Mouse (Mus musculus) limb, embryonic 10.5 days (tissue): Measurements from ENCODE around the gene Kcnh1. TPM values are rescaled to one million over a fixed set of nuclear protein-coding genes. Genes with fewer than 3 reads are reported as not detected.

Experiments used
- DNase-seq: peaks from one replicate; pipeline ENCODE4 v3.0.0-alpha.2; 2017; ENCODE audit warnings: low spot score
- H3K27ac ChIP-seq: fragments of 300-500 bp; sonication (generic); 2 replicates; pipeline ENCODE4 v1.5.1; 2016; ENCODE audit warnings: mild to moderate bottlenecking
- H3K27me3 ChIP-seq: fragments of 300-500 bp; sonication (generic); 2 replicates; pipeline ENCODE4 v1.6.1; 2016; ENCODE audit warnings: low read depth, mild to moderate bottlenecking; ENCODE audit not compliant: poor library complexity, severe bottlenecking
- H3K36me3 ChIP-seq: fragments of 300-500 bp; sonication (generic); 2 replicates; pipeline ENCODE4 v1.6.1; 2016; ENCODE audit warnings: mild to moderate bottlenecking, moderate library complexity
- H3K4me1 ChIP-seq: fragments of 300-500 bp; sonication (generic); 2 replicates; pipeline ENCODE4 v1.6.1; 2016
- H3K4me3 ChIP-seq: fragments of 300-500 bp; sonication (generic); 2 replicates; pipeline ENCODE4 v1.5.1; 2016; ENCODE audit warnings: mild to moderate bottlenecking, moderate library complexity
- H3K9me3 ChIP-seq: fragments of 300-500 bp; sonication (generic); replicated peaks from 2 replicates; pipeline ENCODE4 v1.6.1; 2016; ENCODE audit warnings: mild to moderate bottlenecking
- WGBS: fragments of 180-500 bp; shearing (Covaris S2); methylation state at CpG from one replicate; pipeline ENCODE4 v1.1.7; 2016; 5-methylcytosine and 5-hydroxymethylcytosine counted together
- polyA plus RNA-seq: library from polyadenylated mRNA; unstranded; fragments of >200 nt; fragmentation: Nextera tagmentation; extraction: Ambion mirVana; gene quantifications from 2 replicates; pipeline ENCODE4 v1.2.1, GENCODE M21; 2016

Kcnh1 gene
- 0.01 and 0.04 TPM in 2 replicates for polyA plus RNA-seq

GRCm38 (mm10) chr1:192190508-192191321, at the start of gene Kcnh1:
Gene Kcnh1 (plus strand): TSS chr1:192190774.
- H3K27me3 ChIP-seq, result peaks cover 56% of the 10 kb centered on the region

DNA sequence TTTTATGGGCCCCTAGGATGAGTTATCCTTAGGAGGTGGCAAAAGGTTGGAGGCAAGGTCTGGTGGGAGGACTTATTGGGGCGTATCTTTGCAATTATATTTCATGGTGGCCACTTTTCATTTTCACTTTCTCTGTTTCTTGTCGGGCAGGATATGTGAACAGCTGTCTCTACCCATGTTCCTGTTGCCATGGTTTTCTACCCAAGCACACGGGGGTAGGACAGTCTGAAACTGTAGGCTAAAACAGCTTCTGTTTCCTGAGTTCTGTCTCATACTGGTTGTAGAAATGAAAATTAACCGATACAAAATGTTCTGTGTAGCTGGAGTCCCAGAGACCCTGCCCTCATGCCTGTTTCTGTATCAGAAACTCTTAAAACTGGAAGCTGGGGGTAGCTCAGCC, 39.4 kb upstream of the Kcnh1 start:
- no peaks in the 10 kb centered on the region for H3K36me3 ChIP-seq
- no peak overlapping the region for H3K27ac ChIP-seq
- WGBS, result 90% methylated on average over 4 of the region's 4 CpGs
- no peaks in the 10 kb centered on the region for H3K9me3 ChIP-seq
- H3K4me1 ChIP-seq, result no peaks in the 10 kb centered on the region
- no peak overlapping the region for H3K4me3 ChIP-seq
- no peaks in the 10 kb centered on the region for H3K27me3 ChIP-seq
- no peak for DNase-seq

More at GRCm38 (mm10) chr1:192190508-192191321, at the start of gene Kcnh1:
- H3K27ac ChIP-seq, result no peak within 1 kb of the TSS
- H3K4me1 ChIP-seq, result peaks cover 11% of the 10 kb centered on the region
- peak; percentile 88 for DNase-seq
- 3% methylated on average over 73 of the region's 73 CpGs for WGBS
- H3K36me3 ChIP-seq, result no peaks in the 10 kb centered on the region
- peak within 1 kb of the TSS; percentile 60 for H3K4me3 ChIP-seq
- no peaks in the 10 kb centered on the region for H3K9me3 ChIP-seq

DNA sequence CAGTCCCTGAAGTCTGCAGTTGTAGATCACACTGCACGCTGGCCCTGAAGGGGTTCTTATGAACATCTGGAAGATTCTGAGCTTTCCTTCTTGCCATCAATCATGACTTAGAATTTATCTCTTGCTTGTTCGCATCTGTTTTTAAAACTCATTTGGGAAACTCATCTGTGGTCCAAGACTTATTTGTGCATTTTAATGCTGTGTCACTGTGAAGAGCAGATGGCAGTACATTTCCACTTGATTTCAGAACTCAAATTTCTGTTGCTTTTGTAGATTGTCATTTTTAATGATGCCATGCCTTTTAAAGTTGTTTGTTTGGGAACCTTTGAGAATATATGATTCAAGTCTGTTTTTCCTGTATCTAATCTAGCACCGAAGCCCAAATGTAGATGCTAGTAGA, 19.1 kb upstream of the Kcnh1 start:
- Histone ChIP-seq H3K27me3 (no peaks in the 10 kb centered on the region), H3K27ac (no peak overlapping the region), H3K9me3 (no peaks in the 10 kb centered on the region), H3K4me1 (no peaks in the 10 kb centered on the region), H3K36me3 (no peaks in the 10 kb centered on the region), H3K4me3 (no peak overlapping the region)
- 95% methylated on average over 3 of the region's 3 CpGs for WGBS
- no peak for DNase-seq

DNA sequence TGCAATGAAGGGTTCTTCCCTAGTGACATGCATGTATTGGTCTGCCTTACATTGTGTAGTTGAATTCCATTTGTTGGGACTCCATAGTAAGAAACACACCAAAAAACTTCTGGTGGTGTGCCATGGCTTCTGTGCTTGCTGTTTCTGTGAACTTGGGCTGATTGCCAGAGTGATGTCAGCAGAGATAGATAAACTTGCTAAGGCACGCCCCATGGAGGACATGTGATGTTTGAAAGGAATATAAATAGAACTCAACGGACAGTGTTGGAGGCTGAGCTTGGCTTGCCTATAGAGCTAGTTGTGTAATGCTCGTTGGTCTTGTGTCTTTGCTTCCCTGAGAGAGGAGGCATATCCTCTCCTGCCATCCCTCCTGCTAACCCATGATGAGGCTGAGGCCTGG, 10.7 kb upstream of the Kcnh1 start:
- Histone ChIP-seq H3K9me3 (no peaks in the 10 kb centered on the region), H3K4me3 (no peak overlapping the region), H3K4me1 (no peaks in the 10 kb centered on the region), H3K27ac (no peak overlapping the region), H3K36me3 (no peaks in the 10 kb centered on the region), H3K27me3 (no peaks in the 10 kb centered on the region)
- 92% methylated on average over 3 of the region's 3 CpGs for WGBS
- no peak for DNase-seq

GRCm38 (mm10) chr1:192181696-192182257, 8.8 kb upstream of the Kcnh1 start:
- WGBS, result 88% methylated on average over 4 of the region's 4 CpGs
- no peaks in the 10 kb centered on the region for H3K4me1 ChIP-seq
- H3K27me3 ChIP-seq, result no peaks in the 10 kb centered on the region
- no peak overlapping the region for H3K27ac ChIP-seq
- H3K9me3 ChIP-seq, result no peaks in the 10 kb centered on the region
- no peaks in the 10 kb centered on the region for H3K36me3 ChIP-seq
- no peak overlapping the region for H3K4me3 ChIP-seq
- no peak for DNase-seq

- H3K4me3 ChIP-seq, result no peak overlapping the region
- no peaks in the 10 kb centered on the region for H3K36me3 ChIP-seq
- H3K9me3 ChIP-seq, result no peaks in the 10 kb centered on the region
- H3K27ac ChIP-seq, result no peak overlapping the region
- WGBS, result 18% methylated on average over 4 of the region's 4 CpGs
- peaks cover 56% of the 10 kb centered on the region for H3K27me3 ChIP-seq
- H3K4me1 ChIP-seq, result peaks cover 11% of the 10 kb centered on the region
- no peak for DNase-seq
These were observed 1.5 kb upstream of the Kcnh1 start for GRCm38 (mm10) chr1:192189056-192189455.

GRCm38 (mm10) chr1:192189771-192190170, 803 bp upstream of the Kcnh1 start:
- no peaks in the 10 kb centered on the region for H3K9me3 ChIP-seq
- no peak overlapping the region for H3K27ac ChIP-seq
- WGBS, result 87% methylated on average over 11 of the region's 11 CpGs
- no peak overlapping the region for H3K4me3 ChIP-seq
- H3K4me1 ChIP-seq, result peaks cover 11% of the 10 kb centered on the region
- H3K36me3 ChIP-seq, result no peaks in the 10 kb centered on the region
- H3K27me3 ChIP-seq, result peaks cover 56% of the 10 kb centered on the region
- no peak for DNase-seq

DNA sequence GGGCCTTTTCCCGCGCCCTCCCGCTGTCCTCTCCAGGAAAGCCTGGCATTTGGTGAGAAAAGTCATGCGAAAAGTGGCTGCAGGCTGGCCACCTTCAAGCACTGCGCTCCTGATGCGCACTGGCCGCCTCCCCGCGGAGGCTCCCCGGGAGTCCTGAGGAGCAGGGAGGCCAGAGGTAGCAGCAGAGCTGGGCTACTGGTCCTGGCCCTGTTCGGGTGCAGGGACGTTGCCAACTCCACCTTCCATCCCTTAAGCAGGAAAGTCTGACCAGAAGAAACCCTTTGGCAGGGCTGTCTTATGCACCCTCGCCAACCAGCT, 707 bp downstream of the Kcnh1 start:
- Histone ChIP-seq H3K4me3 (peak overlapping the region; percentile 60), H3K36me3 (no peaks in the 10 kb centered on the region), H3K27me3 (peaks cover 56% of the 10 kb centered on the region), H3K4me1 (peaks cover 11% of the 10 kb centered on the region), H3K27ac (no peak overlapping the region), H3K9me3 (no peaks in the 10 kb centered on the region)
- 3% methylated on average over 13 of the region's 13 CpGs for WGBS
- DNase-seq, result peak; percentile 38

- no peaks in the 10 kb centered on the region for H3K36me3 ChIP-seq
- no peak for DNase-seq
These were observed 1.3 kb downstream of the Kcnh1 start for GRCm38 (mm10) chr1:192191859-192192258.

DNA sequence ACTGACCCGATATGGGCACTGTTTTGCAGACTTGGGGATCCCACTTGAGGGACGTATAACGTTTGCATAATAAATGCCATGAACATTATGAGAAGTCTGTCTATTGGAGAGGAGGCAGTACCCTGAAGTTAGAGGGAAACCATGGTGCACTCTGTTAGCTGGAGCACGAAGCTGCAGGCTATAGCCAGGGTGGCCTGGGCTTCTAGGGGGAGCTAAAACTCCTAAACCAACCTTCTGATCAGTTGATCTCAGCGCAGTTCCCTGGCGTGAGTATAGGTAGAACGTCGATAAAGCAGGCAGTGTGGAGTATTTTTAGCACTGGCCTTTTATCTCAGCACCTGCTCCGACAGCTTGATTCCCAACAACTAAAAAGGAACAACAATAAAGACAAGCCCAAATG, 2.1 kb downstream of the Kcnh1 start:
- no peak for DNase-seq

More at GRCm38 (mm10) chr1:192191859-192192258, 1.3 kb downstream of the Kcnh1 start:
- WGBS, result 65% methylated on average over 8 of the region's 8 CpGs
- Histone ChIP-seq H3K27me3 (peaks cover 56% of the 10 kb centered on the region), H3K4me1 (peaks cover 11% of the 10 kb centered on the region), H3K27ac (no peak overlapping the region), H3K9me3 (no peaks in the 10 kb centered on the region), H3K4me3 (no peak overlapping the region)

DNA sequence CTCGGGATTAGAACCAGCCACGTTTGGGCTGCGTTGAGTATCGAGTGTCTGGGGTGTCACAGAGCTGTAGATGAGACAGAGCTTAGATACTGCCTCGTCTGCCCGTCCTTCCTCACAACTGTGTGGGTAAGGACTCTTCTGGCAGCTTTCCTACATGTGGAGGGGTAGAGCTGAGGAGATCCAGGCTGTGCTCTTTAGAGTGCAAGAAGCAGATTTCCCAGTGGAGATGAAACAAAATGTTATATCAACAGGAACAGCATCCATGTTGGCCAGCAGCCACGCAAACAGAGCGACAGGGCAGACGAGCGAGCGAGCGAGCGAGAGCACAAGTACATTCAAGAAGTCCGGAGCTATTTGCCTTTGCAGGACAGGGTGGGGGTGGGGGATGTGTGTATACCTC, 3.1 kb downstream of the Kcnh1 start:
- Histone ChIP-seq H3K4me1 (peaks cover 11% of the 10 kb centered on the region), H3K27ac (no peak overlapping the region), H3K27me3 (peaks cover 49% of the 10 kb centered on the region), H3K4me3 (no peak overlapping the region), H3K9me3 (no peaks in the 10 kb centered on the region), H3K36me3 (no peaks in the 10 kb centered on the region)
- DNase-seq, result no peak
- 86% methylated on average over 14 of the region's 14 CpGs for whole genome bisulfite sequencing

More for the DNA sequence above, 2.1 kb downstream of the Kcnh1 start:
- Histone ChIP-seq H3K36me3 (no peaks in the 10 kb centered on the region), H3K27ac (no peak overlapping the region), H3K27me3 (peaks cover 56% of the 10 kb centered on the region), H3K9me3 (no peaks in the 10 kb centered on the region), H3K4me3 (no peak overlapping the region), H3K4me1 (peaks cover 11% of the 10 kb centered on the region)
- 75% methylated on average over 9 of the region's 9 CpGs for WGBS

- Histone ChIP-seq H3K27me3 (peaks cover 14% of the 10 kb centered on the region), H3K36me3 (no peaks in the 10 kb centered on the region), H3K4me3 (no peak overlapping the region), H3K4me1 (no peaks in the 10 kb centered on the region), H3K27ac (no peak overlapping the region), H3K9me3 (no peaks in the 10 kb centered on the region)
- no peak for DNase-seq
- WGBS, result 76% methylated on average over 10 of the region's 10 CpGs
These were observed 6.9 kb downstream of the Kcnh1 start for GRCm38 (mm10) chr1:192197495-192197894.

GRCm38 (mm10) chr1:192202936-192203335, 12.4 kb downstream of the Kcnh1 start:
- Histone ChIP-seq H3K27me3 (no peaks in the 10 kb centered on the region), H3K9me3 (no peaks in the 10 kb centered on the region), H3K27ac (no peak overlapping the region), H3K4me1 (no peaks in the 10 kb centered on the region), H3K4me3 (no peak overlapping the region), H3K36me3 (no peaks in the 10 kb centered on the region)
- DNase-seq, result no peak
- 12% methylated on average over 1 of the region's 1 CpGs for WGBS
